Mouse (Mus musculus) testis, adult 2 months (tissue): ENCODE data around the gene Kcnc1. TPM values are rescaled to one million over a fixed set of nuclear protein-coding genes. Genes with fewer than 3 reads are reported as not detected.

ENCODE experiments used
- H3K27ac ChIP-seq: fragments of 200-500 bp; 2 replicates; pipeline ENCODE4 v1.5.1; 2012; ENCODE audit warnings: low read depth, low read length; ENCODE audit not compliant: control insufficient read depth, insufficient read depth
- H3K27me3 ChIP-seq: fragments of 200-500 bp; 2 replicates; pipeline ENCODE4 v1.6.1; 2012; ENCODE audit warnings: mild to moderate bottlenecking, low read length, moderate library complexity; ENCODE audit not compliant: control insufficient read depth, insufficient read depth
- H3K36me3 ChIP-seq: fragments of 200-500 bp; 2 replicates; pipeline ENCODE4 v1.6.1; 2012; ENCODE audit warnings: mild to moderate bottlenecking, low read length; ENCODE audit not compliant: control insufficient read depth, insufficient read depth
- H3K4me1 ChIP-seq: fragments of 200-500 bp; 2 replicates; pipeline ENCODE4 v1.6.1; 2012; ENCODE audit warnings: low read length; ENCODE audit not compliant: control insufficient read depth, insufficient read depth
- H3K4me3 ChIP-seq: fragments of 200-500 bp; 2 replicates; pipeline ENCODE4 v1.5.1; 2012; ENCODE audit warnings: low read depth, mild to moderate bottlenecking, low read length, moderate library complexity, mixed read lengths; ENCODE audit not compliant: control insufficient read depth
- CTCF ChIP-seq: fragments of 200-500 bp; IDR thresholded peaks from 2 replicates; pipeline ENCODE4 v1.5.1; 2012; ENCODE audit warnings: low read depth, mild to moderate bottlenecking, inconsistent platforms, low read length, moderate library complexity; ENCODE audit not compliant: control insufficient read depth, insufficient read depth, insufficient replicate concordance
- POLR2A ChIP-seq: fragments of 200-500 bp; IDR thresholded peaks from 2 replicates; pipeline ENCODE4 v1.6.1; 2012; ENCODE audit warnings: low read depth, mild to moderate bottlenecking, inconsistent platforms, low read length, moderate library complexity; ENCODE audit not compliant: control insufficient read depth
- polyA plus RNA-seq: library from polyadenylated mRNA; depleted of rRNA; stranded (reverse); fragments of >200 nt; gene quantifications from 2 replicates; pipeline ENCODE4 v1.2.3, GENCODE M21; 2012

Gene Kcnc1
- polyA plus RNA-seq, 1 experiment: 14.6 TPM

DNA sequence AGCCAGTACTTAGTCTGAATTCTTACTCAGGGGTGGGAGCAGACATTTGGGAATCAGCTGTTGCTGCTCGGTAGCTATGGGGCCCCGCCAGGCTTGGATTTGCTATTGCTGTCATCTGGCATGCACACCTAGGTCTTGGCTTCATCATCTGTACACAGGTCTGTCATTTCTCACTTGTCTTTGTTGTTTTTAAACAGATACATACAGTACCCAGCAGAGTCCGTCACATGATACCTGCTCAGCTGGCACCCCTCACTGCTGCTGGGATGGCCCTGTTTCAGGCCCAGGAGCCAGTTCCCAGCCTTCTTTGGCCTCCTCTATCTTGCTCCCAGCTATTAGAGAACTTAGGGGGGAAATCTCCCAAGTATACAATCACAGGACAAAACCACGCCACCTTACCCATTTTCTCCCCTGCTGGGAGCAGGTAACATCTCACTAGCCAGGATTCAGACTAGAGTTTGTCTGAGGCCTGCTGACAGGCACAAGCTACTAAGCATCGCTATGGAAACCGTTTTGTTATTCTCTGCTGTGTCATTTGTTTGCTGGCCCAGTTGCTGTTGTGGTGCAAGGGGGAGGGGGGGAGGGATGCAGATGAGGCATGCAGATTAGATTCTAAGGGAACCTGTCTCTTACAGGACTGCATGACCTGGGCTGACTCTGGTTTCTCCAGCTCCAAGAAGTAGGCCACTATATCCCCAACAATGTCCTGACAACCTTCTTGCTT is 52.8 kb downstream of the Kcnc1 start:
- no peaks in the 10 kb centered on the region for H3K4me1 ChIP-seq
- H3K27ac ChIP-seq: no peak overlapping the region
- H3K4me3 ChIP-seq: no peak overlapping the region
- no peak for TF ChIP-seq CTCF
- TF ChIP-seq POLR2A: no peak
- H3K36me3 ChIP-seq: no peaks in the 10 kb centered on the region
- no peaks in the 10 kb centered on the region for H3K27me3 ChIP-seq

DNA sequence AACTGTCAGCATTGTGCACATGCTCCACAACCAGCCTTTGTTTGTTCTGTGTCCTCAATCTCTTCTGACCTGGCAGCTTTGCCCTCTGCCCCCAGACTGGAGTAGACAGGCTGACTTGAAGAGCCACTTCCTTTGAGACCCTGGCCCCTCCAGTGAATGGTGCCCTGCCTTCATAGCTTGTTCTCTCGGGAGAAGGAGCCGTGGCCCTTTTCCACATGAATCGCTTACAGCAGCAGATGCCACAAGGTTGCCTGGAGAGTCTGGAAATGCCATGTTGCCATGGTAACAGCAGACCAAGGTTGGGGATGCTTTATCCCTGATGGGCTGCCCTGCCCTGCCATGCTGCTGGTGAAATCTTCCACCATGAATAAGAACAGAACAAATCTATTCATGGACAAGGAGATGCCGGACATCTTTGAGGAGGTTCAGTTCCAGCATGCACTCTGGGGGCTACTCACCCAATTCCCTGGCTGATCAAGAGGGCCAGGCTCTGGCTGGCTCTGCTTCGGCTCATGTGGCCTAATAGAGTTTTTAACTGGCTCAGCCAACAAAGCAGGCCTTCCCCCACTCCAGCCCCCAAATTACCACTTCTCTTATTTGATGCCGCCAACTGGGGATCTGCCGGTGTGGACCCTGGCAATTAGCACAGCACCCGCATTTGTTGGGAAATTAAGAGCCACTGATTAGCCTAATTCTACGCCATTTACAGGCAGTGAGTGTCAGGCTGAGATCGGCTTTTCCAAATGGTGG is 57.8 kb downstream of the Kcnc1 start:
- TF ChIP-seq CTCF: no peak
- TF ChIP-seq POLR2A: no peak
- Histone ChIP-seq H3K27me3 (no peaks in the 10 kb centered on the region), H3K4me3 (no peak overlapping the region), H3K4me1 (no peaks in the 10 kb centered on the region), H3K27ac (no peak overlapping the region), H3K36me3 (no peaks in the 10 kb centered on the region)

DNA sequence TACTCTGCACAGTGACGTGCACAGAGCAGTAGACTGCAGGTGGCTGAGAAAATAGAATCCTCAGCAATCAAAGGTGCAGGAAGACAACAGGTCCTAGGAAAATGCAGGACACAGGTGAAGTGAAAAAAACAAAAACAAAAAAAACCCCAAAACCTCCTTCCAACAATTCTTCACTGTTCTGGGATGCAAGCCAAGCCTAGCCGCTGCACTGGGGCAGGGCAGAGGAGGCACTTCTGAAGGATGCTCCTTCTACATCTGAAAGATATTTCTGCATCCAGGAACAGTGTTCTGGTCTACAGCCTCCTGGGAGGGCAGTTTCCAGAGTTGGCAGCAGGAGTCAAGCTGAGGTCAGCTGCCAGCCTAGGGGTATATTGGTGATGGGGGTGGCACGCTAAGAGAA is 61.6 kb downstream of the Kcnc1 start:
- Histone ChIP-seq H3K36me3 (no peaks in the 10 kb centered on the region), H3K4me3 (no peak overlapping the region)
- no peak for TF ChIP-seq POLR2A
- TF ChIP-seq CTCF: no peak

DNA sequence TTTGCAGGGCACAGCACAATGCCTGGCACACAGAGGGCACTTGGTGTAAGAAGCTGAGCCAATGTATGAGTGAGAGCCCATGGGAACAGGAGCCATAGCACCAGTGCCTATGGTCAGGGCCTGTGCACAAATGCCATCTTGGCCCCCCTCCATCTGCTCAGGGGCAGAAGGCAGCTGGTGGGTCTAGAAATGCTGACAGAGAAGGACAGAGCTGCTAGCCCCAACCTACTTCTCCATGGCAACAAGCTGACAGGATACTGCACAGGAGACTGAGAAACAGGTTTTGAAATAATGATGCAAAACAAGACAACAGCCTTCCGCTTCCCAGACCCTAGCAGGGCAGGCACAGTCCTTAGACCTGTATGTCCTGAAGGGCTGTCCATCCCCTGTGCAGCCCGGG is 62.9 kb downstream of the Kcnc1 start:
- no peaks in the 10 kb centered on the region for H3K36me3 ChIP-seq
- H3K27ac ChIP-seq: no peak overlapping the region
- TF ChIP-seq POLR2A (no peak), CTCF (no peak)
- H3K27me3 ChIP-seq: no peaks in the 10 kb centered on the region
- H3K4me3 ChIP-seq: no peak overlapping the region
- H3K4me1 ChIP-seq: no peaks in the 10 kb centered on the region

More for the DNA sequence above, 61.6 kb downstream of the Kcnc1 start:
- H3K27me3 ChIP-seq: no peaks in the 10 kb centered on the region
- no peak overlapping the region for H3K27ac ChIP-seq
- H3K4me1 ChIP-seq: no peaks in the 10 kb centered on the region

DNA sequence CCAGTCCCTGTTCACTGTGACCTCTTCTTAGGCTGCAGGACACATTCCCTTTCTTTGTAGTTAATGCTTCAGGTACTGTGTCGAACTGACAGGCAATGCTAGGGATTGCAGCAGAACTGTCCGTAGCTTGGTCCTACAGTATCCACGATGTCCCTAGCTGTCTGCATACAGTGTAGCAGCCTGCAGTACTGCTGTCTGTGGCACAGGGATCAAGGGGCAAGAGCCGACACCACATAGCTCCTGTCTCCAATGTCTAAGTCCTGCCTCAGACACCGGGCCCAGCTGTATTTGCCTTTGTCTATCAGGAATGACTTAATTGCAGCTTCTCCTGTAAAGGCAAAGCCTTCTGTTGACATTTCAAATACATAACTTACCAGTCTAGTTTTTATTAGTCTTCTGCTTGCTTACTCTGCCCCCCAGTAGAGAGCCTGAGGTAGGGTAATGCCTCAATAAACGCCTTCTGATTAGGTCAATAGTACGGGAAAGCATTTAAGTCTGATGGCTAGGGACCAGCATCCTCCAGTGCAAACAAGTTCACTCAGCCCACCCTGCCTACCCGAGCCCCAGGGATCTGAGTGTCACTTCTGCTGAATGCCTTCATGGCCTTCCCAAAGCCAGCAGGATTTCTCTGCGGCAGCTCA is 63.4 kb downstream of the Kcnc1 start:
- Histone ChIP-seq H3K36me3 (no peaks in the 10 kb centered on the region), H3K27me3 (no peaks in the 10 kb centered on the region), H3K27ac (no peak overlapping the region), H3K4me1 (no peaks in the 10 kb centered on the region), H3K4me3 (no peak overlapping the region)
- TF ChIP-seq CTCF (no peak), POLR2A (no peak)

DNA sequence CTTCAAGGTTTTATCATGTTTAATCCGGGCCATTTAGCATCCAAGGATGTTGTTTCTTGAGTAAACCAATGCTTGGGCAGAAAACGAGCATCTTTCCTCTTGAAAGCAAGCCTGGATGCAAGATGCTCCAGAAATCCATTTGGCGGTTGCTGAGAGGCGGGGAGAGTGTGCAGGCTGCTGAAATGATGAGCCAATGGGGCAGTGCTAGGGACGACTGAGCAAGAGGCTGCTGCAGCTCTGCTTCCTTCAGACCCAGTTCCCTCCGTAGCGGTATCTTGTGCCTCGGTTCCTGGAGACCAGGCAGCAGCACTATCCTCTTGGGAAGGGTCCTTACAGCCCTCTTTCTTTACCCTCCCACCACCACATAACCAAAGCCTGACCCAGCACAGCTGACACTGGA is 66.0 kb downstream of the Kcnc1 start:
- no peak for TF ChIP-seq POLR2A
- no peak for TF ChIP-seq CTCF
- Histone ChIP-seq H3K4me1 (no peaks in the 10 kb centered on the region), H3K27me3 (no peaks in the 10 kb centered on the region), H3K36me3 (no peaks in the 10 kb centered on the region), H3K4me3 (no peak overlapping the region), H3K27ac (no peak overlapping the region)

DNA sequence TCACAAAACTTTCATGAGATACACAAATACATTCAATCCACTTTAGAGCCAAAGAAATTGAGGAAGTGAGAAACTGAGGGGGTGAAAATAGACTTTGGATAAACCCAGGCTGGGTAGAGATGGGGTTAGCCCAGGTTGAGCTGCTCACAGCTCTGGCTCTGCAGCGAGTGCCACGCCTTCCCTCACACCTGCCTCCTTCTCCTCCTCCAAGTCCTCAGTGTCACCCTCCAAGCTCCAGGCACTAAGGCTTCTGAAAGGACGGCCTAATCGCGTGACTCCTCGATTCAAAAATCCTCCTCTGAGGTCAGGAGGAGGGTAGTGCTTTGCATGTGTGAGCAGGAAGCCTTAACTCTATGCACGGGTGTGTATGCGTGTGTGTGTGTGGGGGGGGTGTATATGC is 66.8 kb downstream of the Kcnc1 start:
- H3K27me3 ChIP-seq: no peaks in the 10 kb centered on the region
- no peaks in the 10 kb centered on the region for H3K4me1 ChIP-seq
- TF ChIP-seq POLR2A (no peak), CTCF (no peak)
- no peaks in the 10 kb centered on the region for H3K36me3 ChIP-seq
- no peak overlapping the region for H3K27ac ChIP-seq
- no peak overlapping the region for H3K4me3 ChIP-seq
